Mouse (Mus musculus): ENCODE measurements at regions not wholly inside any gene's neighbourhood (a gene's known extent, or its start where the extent isn't known, plus 50 kb on each side); places are given as distances from the start of the nearest gene placed in this dataset.

- no peak for TF ChIP-seq MAX (IDR thresholded peaks at IDR 0.05)
- TF ChIP-seq CTCF (IDR thresholded peaks at IDR 0.05; ENCODE audit: control insufficient read depth, insufficient read depth, insufficient read length), result no peak
- TF ChIP-seq MYOG (IDR thresholded peaks at IDR 0.05; ENCODE audit: control insufficient read depth, extremely low read depth, insufficient read length), result no peak
- TF ChIP-seq CEBPB (IDR thresholded peaks at IDR 0.05; ENCODE audit: low read depth), result no peak
- no peak for TF ChIP-seq USF1 (IDR thresholded peaks at IDR 0.05; ENCODE audit: low read depth)
Observed at GRCm38 (mm10) chr11:32908723-32909411, 84.5 kb upstream of the Smim23 start.

All from C2C12 (cell line).